Mouse (Mus musculus) testis, postnatal 14 days (tissue): ENCODE data around the gene Cox6b2.

Experiments used
- DNase-seq: peaks from one replicate; pipeline ENCODE4 v3.0.0; 2021; ENCODE audit warnings: low spot score

Cox6b2 gene

GRCm38 (mm10) chr7:4719276-4719675 lies 33.6 kb downstream of the Cox6b2 start:
- no peak for DNase-seq

- DNase-seq, result no peak
Observed at GRCm38 (mm10) chr7:4716955-4717354, 35.9 kb downstream of the Cox6b2 start.

DNA sequence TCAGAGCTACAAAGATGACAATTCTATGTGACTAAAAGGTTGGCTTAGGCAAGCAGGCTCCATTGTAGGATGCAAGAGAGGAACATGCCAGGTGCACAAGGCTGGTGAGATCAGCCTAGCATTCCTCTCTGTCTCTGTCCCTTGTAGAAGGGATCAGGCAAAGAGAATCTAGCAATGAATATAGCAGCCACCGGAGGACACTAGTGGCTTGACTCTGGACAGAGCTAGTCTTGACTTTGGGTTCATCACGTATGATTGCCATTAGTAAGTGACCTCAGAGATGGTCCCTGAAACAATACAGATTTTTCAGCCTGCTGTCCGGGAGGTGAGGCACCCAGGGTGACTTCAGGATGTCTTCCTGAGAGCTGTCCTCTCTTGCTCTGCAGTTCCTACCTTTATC lies 40.3 kb downstream of the Cox6b2 start:
- DNase-seq, result no peak

GRCm38 (mm10) chr7:4705098-4705497 lies 47.8 kb downstream of the Cox6b2 start:
- DNase-seq, result peak; percentile 48

- DNase-seq, result no peak
Observed at GRCm38 (mm10) chr7:4703195-4703594, 49.7 kb downstream of the Cox6b2 start.

DNA sequence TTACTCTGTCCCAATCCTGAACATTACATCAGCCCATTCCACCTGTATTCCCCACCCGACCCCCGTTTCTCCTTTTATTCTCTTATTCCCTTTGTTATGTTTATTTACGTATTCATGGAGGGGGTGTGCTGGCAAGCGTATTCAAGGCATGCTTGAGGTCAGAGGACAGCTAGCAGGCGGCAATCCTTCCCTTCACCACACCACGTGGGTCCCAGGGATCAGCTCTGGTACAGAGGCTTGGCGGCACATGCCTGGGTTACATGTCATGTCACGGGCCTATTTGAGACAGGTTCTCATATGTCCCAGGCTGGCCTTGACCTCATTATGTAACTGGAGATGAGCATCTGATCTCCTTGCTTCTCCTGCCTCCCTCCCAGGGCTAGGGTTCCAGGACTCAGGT lies 50.6 kb downstream of the Cox6b2 start:
- DNase-seq, result no peak
